Mouse (Mus musculus): ENCODE data around the gene Bcl2a1b. TPM values are rescaled to one million over a fixed set of nuclear protein-coding genes. Genes with fewer than 3 reads are reported as not detected.
"Not testable (repeated sequence)": the region's sequence is repeated elsewhere in the genome, so short reads cannot be mapped to it uniquely, and the experiment has no call there.

Gene Bcl2a1b
- polyA plus RNA-seq, 1 experiment: 0.85 TPM

DNA sequence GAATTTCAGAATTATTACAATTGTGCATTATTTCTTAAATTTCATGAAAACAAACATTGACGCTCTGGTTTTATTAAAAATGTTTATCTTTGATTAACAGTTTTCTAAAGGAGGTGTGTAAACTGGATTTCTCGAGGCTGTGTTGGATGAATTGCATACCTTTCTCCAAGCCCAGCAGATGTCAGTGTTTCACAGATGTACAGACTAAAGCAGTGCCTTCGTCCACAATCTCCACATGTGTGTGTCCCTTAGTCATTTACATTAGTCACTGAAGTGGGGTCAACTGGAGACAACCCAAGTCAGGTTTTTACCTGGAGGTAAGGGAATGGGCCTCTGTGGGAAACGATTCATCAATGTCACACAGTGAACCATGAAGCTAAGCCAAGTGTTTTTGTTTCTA is 27.1 kb downstream of the Bcl2a1b start:
- no peak for TF ChIP-seq POLR2A (IDR thresholded peaks at IDR 0.05; ENCODE audit: borderline replicate concordance, extremely low read depth, insufficient read depth, insufficient read length, poor library complexity, severe bottlenecking)
- TF ChIP-seq CTCF (IDR thresholded peaks at IDR 0.05; ENCODE audit: borderline replicate concordance, extremely low read depth, insufficient read depth, insufficient read length): peak; percentile 47; the same call in 1 of the 2 replicates
- peak; percentile 65 for DNase-seq (ENCODE audit: low read depth)

DNA sequence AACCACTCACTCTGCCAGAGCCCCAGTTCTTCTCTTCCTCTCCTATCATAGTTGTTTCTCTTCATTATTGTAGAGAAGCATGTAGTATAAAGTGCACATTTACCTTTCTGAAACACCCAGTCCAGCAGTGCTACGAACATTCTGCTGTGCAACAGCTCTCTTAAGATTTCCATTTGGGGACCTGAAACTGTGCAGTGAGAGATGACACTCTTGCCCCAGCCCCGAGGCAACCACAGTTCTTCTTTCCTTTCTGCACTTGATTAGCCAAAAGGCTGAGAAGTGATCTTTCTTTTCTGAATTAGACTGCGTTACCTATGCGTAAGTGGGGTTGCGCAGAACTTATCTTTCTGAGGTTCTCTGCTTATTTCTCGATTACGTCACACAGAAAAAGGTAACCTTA is 29.1 kb downstream of the Bcl2a1b start:
- DNase-seq (ENCODE audit: low read depth): no peak
- TF ChIP-seq CTCF (IDR thresholded peaks at IDR 0.05; ENCODE audit: borderline replicate concordance, extremely low read depth, insufficient read depth, insufficient read length) (no peak), POLR2A (IDR thresholded peaks at IDR 0.05; ENCODE audit: borderline replicate concordance, extremely low read depth, insufficient read depth, insufficient read length, poor library complexity, severe bottlenecking) (no peak)

GRCm38 (mm10) chr9:89230897-89231497 is 32.0 kb downstream of the Bcl2a1b start:
- not testable (repeated sequence) for DNase-seq (ENCODE audit: low read depth)
- peak; percentile 35; the same call in 1 of the 2 replicates for TF ChIP-seq CTCF (IDR thresholded peaks at IDR 0.05; ENCODE audit: borderline replicate concordance, extremely low read depth, insufficient read depth, insufficient read length)

GRCm38 (mm10) chr9:89237131-89237530 is 38.1 kb downstream of the Bcl2a1b start:
- not testable (repeated sequence) for DNase-seq (ENCODE audit: low read depth)

DNA sequence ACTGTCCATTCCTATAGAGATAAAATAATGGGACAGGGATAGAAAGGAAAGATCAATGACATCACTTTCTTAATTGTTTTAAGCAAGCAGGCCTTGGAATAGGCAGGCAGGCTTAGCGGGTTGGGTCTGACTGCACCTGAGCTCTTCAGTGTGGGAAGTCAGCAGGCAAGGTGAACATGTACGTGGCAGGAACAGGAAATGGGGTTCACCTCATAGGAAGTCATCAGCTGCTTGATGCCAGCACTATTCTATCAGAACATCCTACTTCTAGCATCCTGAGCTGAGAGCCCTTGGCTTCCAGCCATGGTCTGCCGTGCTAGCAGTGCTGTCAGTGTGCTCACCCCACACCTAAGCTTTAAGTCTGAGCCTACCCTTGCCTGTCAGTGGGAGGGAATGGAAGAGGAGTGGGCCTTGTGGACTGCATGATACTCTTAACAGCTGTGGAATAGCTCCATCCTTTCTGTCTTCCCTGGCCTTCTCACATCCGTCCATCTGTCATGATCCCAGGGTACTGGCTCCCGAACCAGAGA is 40.0 kb downstream of the Bcl2a1b start:
- DNase-seq (ENCODE audit: low read depth): not testable (repeated sequence)

GRCm38 (mm10) chr9:89240516-89241019 is 41.6 kb downstream of the Bcl2a1b start:
- not testable (repeated sequence) for DNase-seq (ENCODE audit: low read depth)

DNA sequence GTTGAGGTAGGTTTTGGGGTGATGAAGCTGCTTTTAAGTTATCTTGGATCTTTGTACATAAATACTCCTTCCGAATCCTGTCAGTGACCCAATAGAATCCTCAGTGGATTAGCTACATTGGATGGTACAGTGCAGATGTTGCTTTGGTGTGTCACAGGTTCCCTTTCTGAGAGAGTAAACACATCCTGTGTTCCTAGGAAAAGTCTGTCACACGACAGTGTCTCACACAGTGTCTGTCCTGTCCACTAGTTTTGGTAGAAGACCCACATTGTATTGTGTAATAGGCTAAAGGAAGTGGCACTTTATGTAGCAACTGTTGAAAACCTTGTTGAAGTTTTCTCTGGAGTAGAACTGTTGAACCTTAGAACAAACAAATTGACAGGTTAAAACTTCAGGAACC is 54.4 kb downstream of the Bcl2a1b start:
- TF ChIP-seq POLR2A (IDR thresholded peaks at IDR 0.05; ENCODE audit: borderline replicate concordance, extremely low read depth, insufficient read depth, insufficient read length, poor library complexity, severe bottlenecking): no peak
- TF ChIP-seq CTCF (IDR thresholded peaks at IDR 0.05; ENCODE audit: borderline replicate concordance, extremely low read depth, insufficient read depth, insufficient read length): no peak
- DNase-seq (ENCODE audit: low read depth): no peak

DNA sequence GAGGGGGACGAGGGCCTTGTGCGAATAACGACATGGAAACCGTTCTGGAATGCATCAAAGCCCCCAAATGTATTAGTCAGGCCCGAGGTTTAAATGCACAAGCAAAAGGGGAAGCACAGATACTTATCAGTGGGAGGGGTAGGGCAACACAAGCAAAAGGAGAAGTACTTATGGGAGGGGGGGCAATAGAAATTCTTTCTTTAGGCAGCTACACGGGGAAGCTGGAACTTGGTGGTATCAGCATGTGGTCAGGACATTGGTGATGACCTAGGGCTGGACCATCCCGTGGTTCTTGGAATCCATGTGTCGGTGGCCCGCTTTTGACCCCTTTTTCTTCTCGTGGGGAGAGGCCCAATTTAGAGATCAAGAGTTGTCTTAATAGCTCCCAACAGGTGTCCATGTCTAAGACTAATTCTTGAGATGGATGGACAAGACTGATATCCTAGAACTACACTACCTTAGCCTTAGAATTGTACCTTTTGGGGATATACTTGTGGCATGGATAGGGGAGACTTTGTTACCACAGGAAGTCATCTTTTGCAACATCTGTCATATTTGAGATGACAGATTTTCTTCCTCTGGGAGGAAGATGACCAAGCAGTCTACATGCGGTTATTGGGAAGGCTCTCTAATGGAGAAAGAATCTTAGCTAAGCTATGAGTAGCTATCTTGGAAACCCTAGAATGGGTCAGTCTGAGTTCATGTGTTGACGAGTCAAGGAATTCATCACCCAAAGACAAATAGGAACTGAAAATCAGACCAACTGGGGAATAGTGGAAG is 57.7 kb downstream of the Bcl2a1b start:
- no peak for TF ChIP-seq POLR2A (IDR thresholded peaks at IDR 0.05; ENCODE audit: borderline replicate concordance, extremely low read depth, insufficient read depth, insufficient read length, poor library complexity, severe bottlenecking)
- TF ChIP-seq CTCF (IDR thresholded peaks at IDR 0.05; ENCODE audit: borderline replicate concordance, extremely low read depth, insufficient read depth, insufficient read length): no peak
- no peak for DNase-seq (ENCODE audit: low read depth)

Other genes with a start within 250 kb of the Bcl2a1b start
- not detected in 2 replicates for gene Bcl2a1a, start 242.3 kb upstream of the Bcl2a1b start, polyA plus RNA-seq (2012; rRNA removed)
- not detected in 2 replicates for gene Trim43b, start 106.4 kb upstream of the Bcl2a1b start, polyA plus RNA-seq (2012; rRNA removed)
- gene Gm29094, start 170 bp downstream of the Bcl2a1b start, polyA plus RNA-seq (2012; rRNA removed): not detected in 2 replicates
- gene Mthfs, start 11.5 kb downstream of the Bcl2a1b start, polyA plus RNA-seq (2012; rRNA removed): 8.7 and 8.9 TPM in 2 replicates

Measured in brain, embryonic 14.5 days (tissue).